Mouse (Mus musculus): ENCODE results near the gene Vsig10.
A peak's percentile ranks its signal among the peaks of the same experiment; 100 is the strongest.
"Not testable (repeated sequence)": the region's sequence is repeated elsewhere in the genome, so short reads cannot be mapped to it uniquely, and the experiment has no call there.

Gene Vsig10

DNA sequence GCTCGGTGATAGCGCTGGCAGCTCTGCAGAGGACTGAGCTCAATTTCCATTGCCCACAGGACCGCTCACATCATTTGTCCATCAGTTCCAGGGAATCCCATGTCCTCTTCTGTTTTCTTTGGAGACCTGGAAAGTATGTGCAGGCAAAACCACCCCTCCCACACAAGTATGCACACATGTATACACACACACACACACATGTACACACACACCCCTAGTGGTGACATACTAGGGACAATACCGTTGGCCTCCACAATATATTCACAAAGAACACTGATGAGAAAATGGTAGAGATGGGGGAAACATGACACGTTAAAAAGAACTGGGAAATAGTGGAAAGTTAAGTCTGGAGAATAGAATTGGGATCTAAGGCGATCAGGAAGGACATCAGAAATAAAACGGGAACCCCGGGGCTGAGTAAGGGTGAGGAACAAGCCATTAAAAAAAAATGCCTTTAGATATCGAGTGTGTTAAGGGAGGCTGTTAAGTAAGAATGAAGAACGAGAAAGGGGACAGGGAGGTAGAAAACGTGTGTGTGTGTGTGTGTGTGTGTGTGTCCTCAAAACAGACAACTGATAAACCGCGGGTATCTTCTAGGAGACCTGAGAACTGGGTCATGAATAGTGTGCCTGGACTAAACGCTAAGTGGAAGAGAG, 36.9 kb downstream of the Vsig10 start:
- DNase-seq (ENCODE audit: low spot score in 2 of 2) = no peak

GRCm38 (mm10) chr5:117356365-117357128, 37.7 kb downstream of the Vsig10 start:
- peak; percentile 32 to 55 for DNase-seq (ENCODE audit: low spot score in 2 of 2)

GRCm38 (mm10) chr5:117357129-117357477, 38.2 kb downstream of the Vsig10 start, which contains the start of gene Wsb2:
Gene Wsb2 (plus strand): TSS chr5:117357304.
- peak; percentile 68 to 83 for DNase-seq (ENCODE audit: low spot score in 2 of 2)

- peak; percentile 19 to 56 for DNase-seq (ENCODE audit: low spot score in 2 of 2)
These were observed 38.8 kb downstream of the Vsig10 start for GRCm38 (mm10) chr5:117357478-117358247.

GRCm38 (mm10) chr5:117358248-117358630, 39.4 kb downstream of the Vsig10 start:
- no peak for DNase-seq (ENCODE audit: low spot score in 2 of 2)

GRCm38 (mm10) chr5:117358725-117359124, 39.8 kb downstream of the Vsig10 start:
- peak; percentile 46 to 60 for DNase-seq (ENCODE audit: low spot score in 2 of 2)

DNA sequence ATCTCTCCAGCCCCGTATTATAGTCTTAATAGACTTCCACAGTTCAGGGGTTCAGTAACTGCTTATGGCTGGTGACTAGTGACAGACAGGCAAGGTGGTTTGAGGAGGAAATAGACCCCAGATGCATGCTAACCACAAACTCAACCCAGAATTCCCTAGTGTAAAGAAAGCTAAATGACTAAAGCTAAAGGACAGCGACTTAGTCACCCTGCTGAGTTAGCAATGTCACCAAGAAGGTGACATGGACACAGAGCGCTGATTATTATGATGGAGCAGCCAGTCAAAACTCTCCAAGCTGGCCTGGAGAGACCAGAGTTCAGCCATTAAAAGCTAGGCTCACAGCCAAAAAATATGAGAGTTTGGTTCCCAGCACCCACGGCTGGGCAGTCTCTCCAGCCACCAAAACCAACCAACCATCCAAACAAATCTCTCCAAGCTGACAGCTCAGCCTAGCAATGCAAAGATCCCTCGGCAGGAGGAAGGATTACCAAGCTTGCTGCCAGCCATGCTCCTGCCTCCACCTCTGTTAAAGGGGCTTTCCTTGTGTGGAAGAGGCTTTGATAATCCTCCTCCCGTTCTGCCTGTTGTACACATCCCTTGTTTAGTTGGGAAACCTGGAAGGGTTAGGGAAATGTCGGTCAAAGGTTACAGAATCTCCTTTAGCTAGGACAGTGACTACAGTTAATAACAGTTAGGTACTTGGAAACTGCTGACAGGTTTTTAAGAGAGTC, 40.8 kb downstream of the Vsig10 start:
- DNase-seq (ENCODE audit: low spot score in 2 of 2) = no peak

DNA sequence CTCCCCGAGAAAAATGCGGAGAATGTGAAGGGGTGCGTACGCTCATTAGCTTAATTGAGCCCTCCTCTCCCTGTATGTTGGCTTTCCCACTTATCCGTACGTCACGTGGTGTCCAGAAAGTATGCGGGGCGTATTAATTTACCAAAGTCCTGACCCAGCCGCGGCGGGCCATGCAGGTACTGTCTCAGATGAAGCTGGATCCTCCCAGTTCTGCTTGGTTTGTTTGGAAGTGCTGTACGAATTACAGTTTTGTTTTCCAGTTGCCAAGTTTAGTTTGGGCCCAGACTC, 41.3 kb downstream of the Vsig10 start:
- peak in 1 of 2 experiments; percentile 12 for DNase-seq (ENCODE audit: low spot score in 2 of 2)

- peak; percentile 26 to 34 for DNase-seq (ENCODE audit: low spot score in 2 of 2)
These were observed 42.0 kb downstream of the Vsig10 start for GRCm38 (mm10) chr5:117360631-117361541.

GRCm38 (mm10) chr5:117361590-117361989, 42.7 kb downstream of the Vsig10 start:
- no peak for DNase-seq (ENCODE audit: low spot score in 2 of 2)

DNA sequence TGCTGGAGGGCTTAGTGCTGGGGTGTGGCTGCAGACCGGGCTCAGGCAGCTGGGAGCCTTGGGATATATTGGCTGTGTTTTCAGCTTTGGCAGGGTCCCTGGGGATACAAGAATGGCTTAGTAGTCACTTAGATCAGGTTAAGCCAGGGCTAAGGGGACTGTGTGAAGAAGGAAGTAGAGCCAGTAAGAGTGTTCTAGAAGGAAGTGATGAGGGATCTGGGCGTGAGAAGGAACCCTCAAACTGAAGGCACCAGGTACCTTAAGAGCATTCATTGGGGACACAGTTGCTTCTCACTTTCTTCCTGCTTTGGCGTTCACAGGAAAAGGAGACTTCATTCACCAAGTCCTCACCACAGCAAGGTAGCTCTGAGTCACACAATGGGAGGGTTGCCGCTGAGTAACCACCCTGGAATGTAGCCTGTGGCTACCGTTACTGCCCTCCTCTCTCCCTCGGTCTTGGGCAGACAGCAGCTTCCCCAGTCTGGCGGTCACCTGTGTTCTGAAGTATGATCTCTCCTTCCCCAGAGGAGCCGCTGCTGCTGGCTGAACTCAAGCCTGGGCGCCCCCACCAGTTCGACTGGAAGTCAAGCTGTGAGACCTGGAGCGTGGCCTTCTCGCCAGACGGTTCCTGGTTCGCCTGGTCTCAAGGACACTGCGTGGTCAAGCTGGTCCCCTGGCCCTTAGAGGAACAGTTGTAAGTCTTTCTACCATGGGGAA, 44.3 kb downstream of the Vsig10 start:
- peak; percentile 61 to 72 for DNase-seq (ENCODE audit: low spot score in 2 of 2)

DNA sequence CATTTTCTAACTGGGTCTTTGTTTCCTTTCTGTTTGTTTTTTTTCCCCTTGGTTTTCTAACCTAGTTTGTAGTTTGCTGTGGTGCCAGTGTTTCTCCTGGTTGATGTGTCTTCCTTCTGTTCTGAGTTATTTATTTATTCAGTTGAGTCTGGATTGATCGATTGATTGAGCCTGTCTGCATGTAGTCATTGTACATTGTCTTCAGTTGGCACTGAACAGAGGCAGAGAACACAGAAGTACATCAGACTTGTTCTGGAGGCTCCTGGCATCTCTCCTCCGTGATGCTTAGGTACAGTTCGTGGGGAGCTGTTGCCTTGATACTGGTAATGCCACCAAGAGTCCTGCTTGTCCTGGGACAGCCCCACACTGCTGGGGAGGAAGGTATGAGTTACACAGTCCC, 45.9 kb downstream of the Vsig10 start:
- DNase-seq (ENCODE audit: low spot score in 2 of 2) = no peak

DNA sequence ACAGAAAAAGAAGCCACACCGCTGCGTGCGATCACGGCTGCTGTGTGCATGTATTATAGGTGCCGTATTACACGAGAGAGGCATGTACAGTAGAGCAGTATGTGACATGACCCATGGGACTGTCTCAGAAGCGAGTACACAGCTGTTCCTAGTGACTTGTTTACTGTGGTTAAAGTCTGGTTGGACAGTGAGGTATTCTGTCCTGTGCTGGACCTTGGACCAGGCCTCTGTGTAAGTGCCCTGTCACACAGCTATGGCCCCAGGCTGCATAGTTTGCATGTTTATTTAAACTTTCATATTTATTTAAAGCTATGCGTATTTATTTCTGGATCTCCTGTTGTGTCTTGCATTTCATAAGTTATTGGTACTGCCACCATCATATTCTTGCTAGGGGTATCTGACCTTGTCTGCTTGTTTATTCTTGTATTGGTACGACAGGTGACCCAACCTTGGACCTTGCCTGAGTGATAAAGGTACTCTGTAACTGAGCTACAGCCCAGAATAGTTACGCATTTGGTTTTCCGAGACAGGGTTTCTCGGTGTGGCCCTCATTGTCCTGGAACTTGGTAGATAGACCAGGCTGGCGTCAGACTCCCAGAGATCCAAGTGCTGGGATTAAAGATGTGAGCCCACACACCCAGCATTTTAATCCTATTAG, 47.1 kb downstream of the Vsig10 start:
- DNase-seq (ENCODE audit: low spot score in 2 of 2) = no peak

- DNase-seq (ENCODE audit: low spot score in 2 of 2) = no peak
These were observed 48.3 kb downstream of the Vsig10 start for GRCm38 (mm10) chr5:117367206-117367605.

DNA sequence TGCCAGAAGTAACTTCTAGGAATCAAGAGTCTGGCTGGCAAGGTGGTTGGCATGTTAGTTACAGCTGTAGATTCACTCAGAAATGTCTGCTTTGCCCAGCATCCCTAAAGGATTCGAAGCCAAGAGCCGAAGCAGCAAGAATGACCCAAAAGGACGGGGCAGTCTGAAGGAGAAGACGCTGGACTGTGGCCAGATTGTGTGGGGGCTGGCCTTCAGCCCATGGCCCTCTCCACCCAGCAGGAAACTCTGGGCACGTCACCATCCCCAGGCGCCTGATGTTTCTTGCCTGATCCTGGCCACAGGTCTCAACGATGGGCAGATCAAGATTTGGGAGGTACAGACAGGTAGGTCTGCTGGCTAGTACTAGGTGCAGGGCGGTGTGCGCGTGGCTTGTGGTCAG, 51.7 kb downstream of the Vsig10 start:
- no peak for DNase-seq (ENCODE audit: low spot score in 2 of 2)

DNA sequence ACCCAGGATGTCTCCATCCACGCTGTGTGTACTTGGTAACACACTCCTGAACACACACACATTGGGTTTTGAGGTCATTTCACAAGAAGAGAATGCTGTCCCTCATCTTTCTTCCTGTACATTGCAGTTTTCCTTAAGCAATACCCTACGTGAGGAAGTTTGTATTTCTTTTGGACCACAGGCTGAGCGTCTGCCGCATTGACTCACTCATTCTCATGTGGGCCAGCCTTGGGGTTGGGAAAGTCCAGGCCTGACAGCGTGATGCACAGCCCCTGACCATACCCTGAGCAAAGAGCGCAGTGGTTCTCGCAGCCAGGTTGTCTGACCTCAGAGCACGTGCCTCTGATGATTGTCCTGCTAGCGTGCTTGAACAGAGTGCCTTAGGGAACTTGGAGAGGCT, 54.5 kb downstream of the Vsig10 start:
- DNase-seq (ENCODE audit: low spot score in 2 of 2) = no peak

- DNase-seq (ENCODE audit: low spot score in 2 of 2) = no peak
These were observed 55.6 kb downstream of the Vsig10 start for GRCm38 (mm10) chr5:117374372-117375049.

DNA sequence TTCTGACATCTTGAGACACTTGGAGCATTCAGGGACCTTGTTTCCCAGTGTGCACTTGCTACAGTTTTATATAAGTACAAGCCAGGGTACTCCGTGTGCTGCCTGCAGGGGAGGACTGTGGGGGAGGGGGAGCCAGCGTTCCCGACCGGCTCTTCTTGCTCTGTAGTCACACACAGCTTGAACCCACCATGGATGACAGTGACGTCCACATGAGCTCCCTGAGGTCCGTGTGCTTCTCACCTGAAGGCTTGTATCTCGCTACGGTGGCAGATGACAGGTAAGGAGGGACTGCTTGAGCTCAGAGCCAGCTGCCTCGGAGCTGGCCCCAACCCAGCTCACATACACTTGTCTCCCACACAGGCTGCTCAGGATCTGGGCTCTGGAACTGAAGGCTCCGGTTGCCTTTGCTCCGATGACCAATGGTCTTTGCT, 57.5 kb downstream of the Vsig10 start:
- DNase-seq (ENCODE audit: low spot score in 2 of 2) = no peak

GRCm38 (mm10) chr5:117377731-117378130, 58.8 kb downstream of the Vsig10 start:
- DNase-seq (ENCODE audit: low spot score in 2 of 2) = not testable (repeated sequence)

Measured in urinary bladder, postnatal 36 days (tissue).